Mouse (Mus musculus) retina, postnatal 7 days (tissue): Measurements from ENCODE around the gene Aqp11.

Experiments
- DNase-seq: peaks from one replicate; pipeline ENCODE4 v3.0.0-alpha.2; 2012; ENCODE audit warnings: low read depth, low spot score

Aqp11 gene

DNA sequence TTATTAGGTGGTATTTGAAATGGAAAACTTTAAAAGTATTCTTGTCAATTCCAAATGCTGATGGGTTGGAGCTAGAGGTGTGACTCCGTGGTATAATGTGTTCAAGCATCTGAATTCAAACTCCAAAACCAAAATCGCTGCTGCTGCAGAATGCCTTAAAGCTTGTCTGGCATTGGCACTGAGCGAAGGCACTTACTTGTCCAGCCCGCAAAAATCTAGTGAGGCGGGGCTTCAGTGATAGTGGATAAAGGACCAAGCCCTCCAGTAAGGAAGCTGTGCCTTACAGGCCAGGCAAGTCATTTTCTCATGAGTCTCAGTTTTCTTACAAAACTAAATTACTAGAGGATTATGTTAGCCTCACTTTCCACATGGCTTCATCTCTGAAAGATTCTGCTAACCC is 30.3 kb downstream of the Aqp11 start:
- DNase-seq: no peak

DNA sequence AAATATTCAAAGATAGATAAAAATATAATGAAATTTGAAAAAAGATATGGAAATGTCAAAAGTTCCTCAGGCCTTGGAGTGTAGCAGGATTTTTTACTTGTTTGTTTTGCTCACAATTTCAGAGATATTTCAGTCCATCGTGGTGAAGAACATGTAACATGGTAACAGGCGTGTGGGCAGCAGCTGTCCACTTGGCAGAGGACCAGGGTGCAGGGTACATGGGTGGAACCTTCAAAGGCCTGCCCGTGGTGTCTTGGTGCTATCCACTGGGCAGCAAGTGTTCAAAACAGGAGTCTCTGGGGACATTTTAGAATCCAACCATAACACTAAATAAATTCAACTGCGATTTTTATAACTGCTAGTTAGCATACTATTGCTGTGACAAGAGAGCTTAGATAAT is 31.0 kb downstream of the Aqp11 start:
- no peak for DNase-seq

DNA sequence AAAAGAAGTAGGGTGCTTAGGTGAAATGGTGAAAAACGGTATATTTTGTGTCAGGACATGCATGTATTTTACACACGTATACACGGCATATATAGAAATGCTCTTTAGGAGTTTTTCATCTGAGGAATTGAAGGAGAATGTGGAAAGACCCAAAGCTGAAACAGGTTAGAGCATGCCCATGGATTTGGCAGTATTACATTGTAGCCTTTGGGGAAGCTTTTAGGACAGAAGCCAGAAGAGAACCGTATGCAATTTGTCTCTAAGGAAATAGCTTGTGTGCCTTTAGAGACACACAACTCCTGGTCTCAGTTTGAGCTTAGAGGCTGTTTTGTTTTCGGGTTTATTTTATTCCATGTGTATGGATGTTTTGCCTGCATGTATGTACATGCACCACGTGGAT is 37.0 kb downstream of the Aqp11 start:
- DNase-seq: no peak

DNA sequence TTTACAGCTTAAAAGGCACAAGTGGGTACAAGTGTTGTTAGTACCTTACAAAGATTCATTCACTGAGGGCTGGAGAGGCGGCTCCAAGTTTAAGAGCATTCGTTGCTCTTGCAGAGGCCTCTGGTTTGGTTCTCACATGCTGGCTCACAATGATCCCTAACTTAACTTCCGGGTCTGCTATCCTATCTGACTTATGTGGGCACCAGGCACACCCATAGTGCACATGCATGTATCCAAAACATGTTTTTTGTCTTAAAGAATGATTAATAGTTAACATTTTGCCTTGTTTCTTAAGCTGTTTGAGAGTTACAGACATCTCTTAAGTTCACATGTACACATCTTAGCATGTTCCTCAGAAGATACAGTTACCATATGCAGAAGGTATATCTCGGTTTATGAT is 37.9 kb downstream of the Aqp11 start:
- no peak for DNase-seq

DNA sequence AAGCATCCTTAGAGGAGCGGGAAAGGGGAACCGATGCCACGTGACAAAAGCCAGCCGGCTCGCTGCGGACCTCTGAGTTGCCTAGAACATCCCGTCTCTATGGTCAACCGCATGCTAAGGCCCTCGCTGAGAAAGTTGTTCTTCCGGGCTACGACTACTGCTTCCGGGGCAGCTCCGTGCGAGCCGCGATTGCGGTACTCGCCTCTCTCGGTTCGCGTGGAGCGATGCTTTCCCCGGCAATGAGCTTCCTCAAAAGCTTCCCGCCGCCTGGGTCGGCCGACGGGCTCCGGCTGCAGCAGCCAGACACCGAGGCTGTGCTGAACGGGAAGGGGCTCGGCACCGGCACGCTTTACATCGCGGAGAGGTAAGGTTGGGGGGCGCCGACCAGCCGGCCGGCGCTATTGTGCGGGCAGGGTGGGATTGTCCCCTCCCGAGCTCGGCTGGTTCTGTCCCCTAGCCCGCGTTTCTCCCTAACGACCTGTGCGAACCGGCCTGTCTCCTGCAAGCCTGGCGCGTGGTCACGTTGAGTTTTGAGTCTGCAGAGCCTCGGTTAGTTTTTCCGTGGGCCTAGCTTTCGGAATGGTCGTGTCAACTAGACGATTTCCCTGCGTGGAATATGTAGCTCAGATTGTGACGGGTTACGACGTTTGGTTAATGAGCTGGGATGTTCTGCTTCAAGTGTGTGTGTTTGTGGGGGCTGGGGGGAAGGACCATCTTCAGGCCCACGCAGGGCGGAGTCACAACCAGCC is 41.4 kb downstream of the Aqp11 start, which contains the start of gene Clns1a:
TSS of gene Clns1a (plus strand) at position 129 of the 749 bp plus-strand sequence.
- peak; percentile 88 for DNase-seq

DNA sequence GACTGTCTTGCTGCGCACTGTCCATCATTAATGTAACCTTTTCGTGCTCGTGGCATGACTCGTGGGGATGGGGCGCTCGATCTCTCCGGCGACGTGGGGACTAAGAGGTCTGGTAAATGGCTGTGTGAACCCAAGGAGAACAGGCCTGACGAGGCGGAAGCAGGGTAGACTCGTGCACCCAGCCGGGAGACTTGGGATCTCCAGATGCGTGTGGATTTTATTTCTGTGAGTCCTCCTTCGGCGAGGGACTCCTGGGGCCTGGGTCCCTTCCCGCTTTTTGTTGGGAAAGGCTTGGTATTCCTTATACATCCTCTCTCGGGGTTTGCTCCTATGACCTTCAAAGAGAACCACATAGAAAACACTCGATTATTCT is 42.0 kb downstream of the Aqp11 start:
- DNase-seq: no peak

DNA sequence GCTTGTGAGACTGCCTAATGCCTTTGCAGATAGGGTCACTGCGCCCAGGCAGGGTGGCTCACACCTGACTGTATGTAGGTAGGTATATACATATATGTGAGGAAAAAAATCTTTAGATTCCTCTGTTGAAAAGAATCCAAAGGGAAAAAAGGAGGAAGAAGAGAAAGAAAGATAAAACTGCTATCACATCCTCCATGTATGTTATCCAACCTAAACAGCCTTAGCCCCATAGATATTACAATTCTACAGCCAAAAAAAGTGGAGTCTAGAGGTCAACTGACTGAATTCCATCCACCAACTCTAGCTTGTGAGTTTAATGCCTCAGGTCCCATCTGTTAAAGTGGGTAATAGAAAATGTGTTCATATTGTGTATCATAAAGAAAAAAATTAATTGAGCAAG is 42.6 kb downstream of the Aqp11 start:
- no peak for DNase-seq

DNA sequence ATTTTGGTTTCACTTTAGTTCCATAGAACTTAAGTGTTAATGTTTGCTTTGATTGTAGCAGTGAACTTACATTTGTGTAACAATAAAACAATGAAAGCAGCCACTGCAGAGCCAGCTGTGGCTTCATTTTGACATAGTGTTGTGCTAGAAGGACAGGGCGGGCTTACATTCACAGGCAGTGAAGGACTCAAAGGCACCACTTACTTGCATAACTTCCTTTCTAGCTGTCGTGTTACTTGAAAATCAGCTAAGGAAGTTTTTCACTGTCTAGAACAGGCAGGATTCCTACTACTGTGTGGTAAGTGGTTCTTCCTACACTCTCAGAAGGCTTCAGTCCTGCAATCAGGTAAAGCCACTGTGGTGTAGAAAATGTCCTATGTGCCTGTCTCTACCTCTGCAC is 50.3 kb downstream of the Aqp11 start:
- DNase-seq: no peak

DNA sequence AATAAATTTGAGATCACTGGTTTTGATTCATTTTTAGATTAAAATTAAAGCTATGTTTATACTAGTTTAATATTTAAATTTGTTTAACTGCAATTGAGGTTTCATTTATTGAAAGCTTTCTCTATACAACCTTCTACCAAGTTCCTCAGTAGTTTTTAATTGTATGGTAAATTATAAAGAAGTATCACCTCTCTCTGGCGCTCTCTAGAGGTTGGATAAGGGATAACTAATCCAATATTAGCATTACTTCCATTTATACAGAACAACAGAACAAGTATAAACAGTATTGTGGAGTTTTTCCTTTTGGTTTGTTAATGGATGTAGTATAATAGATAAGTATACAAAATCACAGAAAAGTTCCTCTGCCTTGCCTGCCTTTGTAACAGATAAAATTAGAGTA is 58.9 kb downstream of the Aqp11 start:
- DNase-seq: no peak
